Mouse (Mus musculus) intestine, embryonic 16.5 days (tissue): ENCODE data around the gene Hdac7. TPM values are rescaled to one million over a fixed set of nuclear protein-coding genes. Genes with fewer than 3 reads are reported as not detected.
A peak's percentile ranks its signal among the peaks of the same experiment; 100 is the strongest.

Experiments used
- ATAC-seq: fragments of 200-750 bp; cut with Nextera tagmentation; 2 replicates; pipeline ENCODE4 v1.8.0; 2017; ENCODE audit warnings: moderate TSS enrichment, moderate library complexity
- H3K27ac ChIP-seq: fragments of 300-500 bp; sonication (generic); 2 replicates; pipeline ENCODE4 v1.5.1; 2014; ENCODE audit warnings: mild to moderate bottlenecking, low read length
- H3K27me3 ChIP-seq: fragments of 300-500 bp; sonication (generic); replicated peaks from 2 replicates; pipeline ENCODE4 v1.6.1; 2014; ENCODE audit warnings: low read length, control low read depth, mixed read lengths; ENCODE audit not compliant: control insufficient read depth, insufficient read depth
- H3K36me3 ChIP-seq: fragments of 300-500 bp; sonication (generic); 2 replicates; pipeline ENCODE4 v1.6.1; 2014; ENCODE audit warnings: low read length, control low read depth; ENCODE audit not compliant: control insufficient read depth, insufficient read depth
- H3K4me1 ChIP-seq: fragments of 300-500 bp; sonication (generic); 2 replicates; pipeline ENCODE4 v1.6.1; 2014; ENCODE audit warnings: low read length, control low read depth, mixed read lengths; ENCODE audit not compliant: control insufficient read depth, insufficient read depth
- H3K4me2 ChIP-seq: fragments of 300-500 bp; sonication (generic); 2 replicates; pipeline ENCODE4 v1.6.1; 2014; ENCODE audit warnings: low read depth, low read length, control low read depth
- H3K4me3 ChIP-seq: fragments of 300-500 bp; sonication (generic); 2 replicates; pipeline ENCODE4 v1.5.1; 2014; ENCODE audit warnings: mild to moderate bottlenecking, low read length
- H3K9ac ChIP-seq: fragments of 300-500 bp; sonication (generic); 2 replicates; pipeline ENCODE4 v1.6.1; 2014; ENCODE audit warnings: low read depth, low read length
- H3K9me3 ChIP-seq: fragments of 300-500 bp; sonication (generic); 2 replicates; pipeline ENCODE4 v1.6.1; 2016; ENCODE audit warnings: low read length, control low read depth; ENCODE audit not compliant: control insufficient read depth
- WGBS: fragments of 180-500 bp; shearing (Covaris S2); extraction: QIAGEN DNeasy Blood & Tissue Kit; methylation state at CpG from one replicate; pipeline ENCODE4 v1.1.7; 2014; 5-methylcytosine and 5-hydroxymethylcytosine counted together
- polyA plus RNA-seq: library from polyadenylated mRNA; unstranded; fragments of >200 nt; fragmentation: Nextera tagmentation; extraction: Ambion mirVana; gene quantifications from 2 replicates; pipeline ENCODE4 v1.2.1, GENCODE M21; 2015

Gene Hdac7
- polyA plus RNA-seq, 1 experiment from 2014 or later, result 15.8 TPM

- ATAC-seq, result peak; percentile 22; the same call in 1 of the 2 replicates
- H3K9me3 ChIP-seq, result no peaks in the 10 kb centered on the region
- no peak overlapping the region for H3K4me3 ChIP-seq
- H3K27ac ChIP-seq, result peak overlapping the region; percentile 76
- no peaks in the 10 kb centered on the region for H3K36me3 ChIP-seq
- no peak overlapping the region for H3K9ac ChIP-seq
- peaks cover 19% of the 10 kb centered on the region for H3K4me1 ChIP-seq
- 75% methylated on average over 5 of the region's 5 CpGs for WGBS
- H3K4me2 ChIP-seq, result no peak overlapping the region
- no peaks in the 10 kb centered on the region for H3K27me3 ChIP-seq
These were observed 70.3 kb downstream of the Hdac7 start for GRCm38 (mm10) chr15:97773961-97774370.

GRCm38 (mm10) chr15:97773108-97773507, 71.2 kb downstream of the Hdac7 start:
- peak; percentile 72 for ATAC-seq
- no peak overlapping the region for H3K4me2 ChIP-seq
- peak overlapping the region; percentile 76 for H3K27ac ChIP-seq
- no peak overlapping the region for H3K4me3 ChIP-seq
- H3K9me3 ChIP-seq, result no peaks in the 10 kb centered on the region
- H3K36me3 ChIP-seq, result no peaks in the 10 kb centered on the region
- WGBS, result 25% methylated on average over 5 of the region's 5 CpGs
- H3K4me1 ChIP-seq, result peaks cover 23% of the 10 kb centered on the region
- H3K27me3 ChIP-seq, result no peaks in the 10 kb centered on the region
- H3K9ac ChIP-seq, result no peak overlapping the region; the same call in 1 of the 2 replicates

- Histone ChIP-seq H3K4me1 (peaks cover 35% of the 10 kb centered on the region), H3K27ac (no peak overlapping the region), H3K9ac (no peak overlapping the region), H3K4me2 (no peak overlapping the region), H3K4me3 (no peak overlapping the region), H3K27me3 (peaks cover 11% of the 10 kb centered on the region; the same call in 1 of the 2 replicates), H3K36me3 (no peaks in the 10 kb centered on the region), H3K9me3 (no peaks in the 10 kb centered on the region)
- no peak for ATAC-seq
- 73% methylated on average over 8 of the region's 8 CpGs for WGBS
These were observed 74.0 kb downstream of the Hdac7 start for GRCm38 (mm10) chr15:97770280-97770679.

GRCm38 (mm10) chr15:97768192-97768591, 76.1 kb downstream of the Hdac7 start:
- 1% methylated on average over 18 of the region's 18 CpGs for WGBS
- Histone ChIP-seq H3K4me2 (peak overlapping the region; percentile 99), H3K4me1 (peaks cover 24% of the 10 kb centered on the region), H3K9ac (peak overlapping the region; percentile 69), H3K36me3 (no peaks in the 10 kb centered on the region), H3K27me3 (peaks cover 11% of the 10 kb centered on the region; the same call in 1 of the 2 replicates), H3K27ac (peak overlapping the region; percentile 61), H3K9me3 (no peaks in the 10 kb centered on the region), H3K4me3 (peak overlapping the region; percentile 62)
- peak; percentile 42 for ATAC-seq

GRCm38 (mm10) chr15:97767280-97768186, 76.8 kb downstream of the Hdac7 start, which contains the start of gene Rapgef3:
TSS of gene Rapgef3 (minus strand) at chr15:97767972.
- Histone ChIP-seq H3K9ac (peak within 1 kb of the TSS; percentile 69), H3K4me3 (peak within 1 kb of the TSS; percentile 62), H3K9me3 (no peaks in the 10 kb centered on the region), H3K27me3 (peaks cover 11% of the 10 kb centered on the region; the same call in 1 of the 2 replicates), H3K27ac (peak within 1 kb of the TSS; percentile 61), H3K4me2 (peak within 1 kb of the TSS; percentile 99), H3K36me3 (no peaks in the 10 kb centered on the region), H3K4me1 (peaks cover 18% of the 10 kb centered on the region)
- peak; percentile 86 for ATAC-seq
- WGBS, result under 1% methylated on average over 44 of the region's 44 CpGs

GRCm38 (mm10) chr15:97766594-97767279, 77.6 kb downstream of the Hdac7 start:
- no peak for ATAC-seq
- WGBS, result 16% methylated on average over 23 of the region's 23 CpGs

GRCm38 (mm10) chr15:97766194-97766593, 78.1 kb downstream of the Hdac7 start:
- Histone ChIP-seq H3K4me3 (peak overlapping the region; percentile 62), H3K4me1 (peaks cover 18% of the 10 kb centered on the region), H3K36me3 (no peaks in the 10 kb centered on the region), H3K9ac (peak overlapping the region; percentile 69; the same call in 1 of the 2 replicates), H3K9me3 (no peaks in the 10 kb centered on the region), H3K27me3 (peaks cover 11% of the 10 kb centered on the region; the same call in 1 of the 2 replicates), H3K27ac (peak overlapping the region; percentile 6; the same call in 1 of the 2 replicates), H3K4me2 (peak overlapping the region; percentile 99)
- WGBS, result 28% methylated on average over 8 of the region's 8 CpGs
- no peak for ATAC-seq

More at GRCm38 (mm10) chr15:97766594-97767279, 77.6 kb downstream of the Hdac7 start:
- H3K9me3 ChIP-seq, result no peaks in the 10 kb centered on the region
- H3K27me3 ChIP-seq, result peaks cover 11% of the 10 kb centered on the region; the same call in 1 of the 2 replicates
- no peaks in the 10 kb centered on the region for H3K36me3 ChIP-seq
- peaks cover 16% of the 10 kb centered on the region for H3K4me1 ChIP-seq
- peak overlapping the region; percentile 69 for H3K9ac ChIP-seq
- peak overlapping the region; percentile 37 for H3K27ac ChIP-seq
- H3K4me3 ChIP-seq, result peak overlapping the region; percentile 62
- peak overlapping the region; percentile 99 for H3K4me2 ChIP-seq

GRCm38 (mm10) chr15:97765090-97765794, 79.1 kb downstream of the Hdac7 start:
- no peaks in the 10 kb centered on the region for H3K36me3 ChIP-seq
- H3K4me1 ChIP-seq, result peaks cover 18% of the 10 kb centered on the region
- no peaks in the 10 kb centered on the region for H3K9me3 ChIP-seq
- 0 out of 2 replicates have a peak overlapping the region, but pooled peaks have one; percentile 25 for H3K4me2 ChIP-seq
- peaks cover 11% of the 10 kb centered on the region; the same call in 1 of the 2 replicates for H3K27me3 ChIP-seq
- 47% methylated on average over 13 of the region's 13 CpGs for WGBS
- H3K27ac ChIP-seq, result no peak overlapping the region
- H3K4me3 ChIP-seq, result 0 out of 2 replicates have a peak overlapping the region, but pooled peaks have one; percentile 4
- no peak for ATAC-seq
- H3K9ac ChIP-seq, result no peak overlapping the region
